Mouse (Mus musculus): Measurements from ENCODE around the gene Ank3. TPM values are rescaled to one million over a fixed set of nuclear protein-coding genes. Genes with fewer than 3 reads are reported as not detected.

The Ank3 gene
- polyA plus RNA-seq, 1 experiment = 39.1 TPM

DNA sequence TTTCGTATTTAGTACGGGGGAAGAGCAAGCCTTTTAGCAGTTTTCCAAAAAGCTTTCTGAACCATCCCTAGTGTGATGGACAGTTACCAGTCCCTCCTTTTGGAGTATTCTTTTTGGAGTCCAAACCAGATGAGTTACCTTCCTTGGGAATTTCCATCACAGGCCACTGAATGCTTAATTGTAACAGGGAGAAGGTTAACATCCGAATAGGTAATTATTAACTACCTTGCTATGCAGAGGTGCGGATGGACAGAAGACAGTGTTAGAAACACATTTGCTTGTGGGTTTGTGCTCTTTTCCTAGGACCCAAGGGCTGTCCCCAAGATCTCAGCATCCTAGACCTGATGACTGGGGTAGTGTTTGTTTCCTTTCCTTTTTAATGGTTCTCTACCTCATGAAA lies 150.6 kb downstream of the Ank3 start:
- Histone ChIP-seq H3K4me1 (ENCODE audit: control insufficient read depth, insufficient read depth, low read length) (peaks cover 41% of the 10 kb centered on the region), H3K4me3 (ENCODE audit: insufficient read depth, low read depth, low read length) (no peak overlapping the region), H3K27me3 (replicated peaks; ENCODE audit: control insufficient read depth, insufficient read depth, low read length) (no peaks in the 10 kb centered on the region), H3K36me3 (ENCODE audit: control insufficient read depth, insufficient read depth, low read length) (no peaks in the 10 kb centered on the region), H3K27ac (ENCODE audit: insufficient read depth, low read depth, low read length) (peak overlapping the region; percentile 72)
- 43% methylated on average over 4 of the region's 4 CpGs for WGBS
- DNase-seq = peak; percentile 80
- TF ChIP-seq POLR2A (IDR thresholded peaks at IDR 0.05; ENCODE audit: low read depth, low read length) (no peak), CTCF (conservative IDR thresholded peaks at IDR 0.05; ENCODE audit: insufficient read depth, insufficient read length, low read depth, low read length) (no peak)

DNA sequence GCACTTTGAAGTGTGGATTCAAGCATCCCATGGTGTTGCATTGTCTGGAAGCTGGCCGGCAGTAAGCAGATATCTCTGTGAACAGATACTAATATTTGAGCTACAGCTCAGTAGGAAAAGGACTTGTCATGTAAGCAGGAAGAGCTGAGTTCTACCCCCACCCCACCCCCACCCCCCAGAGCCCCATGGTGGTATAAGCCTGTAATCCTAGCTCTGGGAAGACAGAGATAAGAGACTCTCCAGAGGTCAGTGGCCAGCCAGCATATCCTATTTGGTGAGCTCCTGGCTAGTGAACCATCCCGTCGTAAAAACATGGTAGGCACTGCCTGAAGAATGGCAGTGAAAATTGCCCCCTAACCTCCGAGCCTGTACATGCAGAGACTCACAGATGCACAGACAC lies 152.3 kb downstream of the Ank3 start:
- no peaks in the 10 kb centered on the region for H3K27me3 ChIP-seq (replicated peaks; ENCODE audit: control insufficient read depth, insufficient read depth, low read length)
- WGBS = 50% methylated on average over 4 of the region's 4 CpGs
- no peak for DNase-seq
- H3K36me3 ChIP-seq (ENCODE audit: control insufficient read depth, insufficient read depth, low read length) = no peaks in the 10 kb centered on the region
- 0 out of 2 replicates have a peak overlapping the region, but pooled peaks have one; percentile 12 for H3K27ac ChIP-seq (ENCODE audit: insufficient read depth, low read depth, low read length)
- no peak overlapping the region for H3K4me3 ChIP-seq (ENCODE audit: insufficient read depth, low read depth, low read length)
- H3K4me1 ChIP-seq (ENCODE audit: control insufficient read depth, insufficient read depth, low read length) = peaks cover 27% of the 10 kb centered on the region; the same call in 1 of the 2 replicates
- no peak for TF ChIP-seq POLR2A (IDR thresholded peaks at IDR 0.05; ENCODE audit: low read depth, low read length)
- no peak for TF ChIP-seq CTCF (conservative IDR thresholded peaks at IDR 0.05; ENCODE audit: insufficient read depth, insufficient read length, low read depth, low read length)

DNA sequence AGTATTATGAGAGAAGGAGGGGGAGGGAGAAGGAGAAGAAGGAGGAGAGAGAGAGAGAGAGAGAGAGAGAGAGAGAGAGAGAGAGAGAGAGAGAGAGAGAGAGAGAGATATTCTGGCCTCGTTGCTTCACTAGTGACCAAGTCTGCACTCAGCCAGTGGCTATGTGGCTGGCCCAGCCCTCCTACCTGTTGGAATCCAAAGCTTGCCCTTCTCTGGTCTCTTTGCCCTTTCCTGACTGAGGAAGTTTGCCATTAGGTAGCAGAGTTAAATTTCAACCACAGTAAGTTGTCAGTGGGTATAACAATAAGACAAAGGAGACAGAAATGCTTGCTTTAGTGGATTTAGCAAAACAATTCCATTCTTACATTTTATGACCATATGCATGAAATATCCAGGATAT lies 154.5 kb downstream of the Ank3 start:
- no peak for TF ChIP-seq POLR2A (IDR thresholded peaks at IDR 0.05; ENCODE audit: low read depth, low read length)
- TF ChIP-seq CTCF (conservative IDR thresholded peaks at IDR 0.05; ENCODE audit: insufficient read depth, insufficient read length, low read depth, low read length) = no peak
- peak overlapping the region; percentile 62; the same call in 1 of the 2 replicates for H3K27ac ChIP-seq (ENCODE audit: insufficient read depth, low read depth, low read length)
- peak; percentile 86 for DNase-seq
- H3K4me3 ChIP-seq (ENCODE audit: insufficient read depth, low read depth, low read length) = no peak overlapping the region
- peaks cover 19% of the 10 kb centered on the region; the same call in 1 of the 2 replicates for H3K4me1 ChIP-seq (ENCODE audit: control insufficient read depth, insufficient read depth, low read length)
- 32% methylated on average over 1 of the region's 1 CpGs for WGBS
- no peaks in the 10 kb centered on the region for H3K27me3 ChIP-seq (replicated peaks; ENCODE audit: control insufficient read depth, insufficient read depth, low read length)
- no peaks in the 10 kb centered on the region for H3K36me3 ChIP-seq (ENCODE audit: control insufficient read depth, insufficient read depth, low read length)

DNA sequence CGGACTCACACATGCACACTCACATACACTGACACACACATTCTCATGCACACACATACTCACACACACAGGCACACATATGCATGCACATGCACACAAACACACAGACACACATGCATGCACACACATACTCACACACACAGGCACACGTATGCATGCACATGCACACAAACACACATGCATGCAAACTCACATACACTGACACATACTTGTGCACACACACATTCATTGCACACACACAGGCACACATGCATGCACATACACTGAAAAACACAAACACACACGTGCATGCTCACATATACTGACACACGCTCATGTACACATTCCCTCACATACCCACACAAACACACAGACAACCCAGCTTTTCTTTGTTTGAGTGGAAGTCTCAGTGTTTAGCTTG lies 157.0 kb downstream of the Ank3 start:
- no peak overlapping the region for H3K4me3 ChIP-seq (ENCODE audit: insufficient read depth, low read depth, low read length)
- no peaks in the 10 kb centered on the region for H3K36me3 ChIP-seq (ENCODE audit: control insufficient read depth, insufficient read depth, low read length)
- WGBS = 94% methylated on average over 4 of the region's 4 CpGs
- H3K4me1 ChIP-seq (ENCODE audit: control insufficient read depth, insufficient read depth, low read length) = peaks cover 3% of the 10 kb centered on the region; the same call in 1 of the 2 replicates
- H3K27ac ChIP-seq (ENCODE audit: insufficient read depth, low read depth, low read length) = no peak overlapping the region
- DNase-seq = no peak
- TF ChIP-seq POLR2A (IDR thresholded peaks at IDR 0.05; ENCODE audit: low read depth, low read length) = no peak
- no peak for TF ChIP-seq CTCF (conservative IDR thresholded peaks at IDR 0.05; ENCODE audit: insufficient read depth, insufficient read length, low read depth, low read length)
- H3K27me3 ChIP-seq (replicated peaks; ENCODE audit: control insufficient read depth, insufficient read depth, low read length) = no peaks in the 10 kb centered on the region

DNA sequence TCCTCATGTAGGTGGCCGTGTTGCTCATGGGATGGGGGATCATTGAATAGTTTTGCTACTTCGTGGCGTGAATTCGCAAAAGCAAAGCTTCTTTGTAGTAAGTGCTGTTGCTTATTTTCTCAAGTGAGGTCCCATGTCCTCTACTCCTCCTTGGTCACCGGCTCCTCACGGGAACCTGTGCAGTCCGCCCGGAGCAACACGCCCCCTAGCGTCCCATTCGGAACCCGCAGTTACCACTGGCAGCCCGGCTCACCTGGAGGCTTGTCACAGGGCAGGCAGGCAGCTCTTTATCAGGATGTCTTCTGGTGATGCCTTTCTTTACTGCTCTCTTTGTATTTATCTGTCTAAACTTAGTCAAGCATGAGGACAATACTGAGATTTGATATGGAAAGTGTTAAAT lies 157.7 kb downstream of the Ank3 start:
- DNase-seq = peak; percentile 72
- TF ChIP-seq POLR2A (IDR thresholded peaks at IDR 0.05; ENCODE audit: low read depth, low read length) = no peak
- peak; percentile 71 for TF ChIP-seq CTCF (conservative IDR thresholded peaks at IDR 0.05; ENCODE audit: insufficient read depth, insufficient read length, low read depth, low read length)
- 23% methylated on average over 13 of the region's 13 CpGs for WGBS

DNA sequence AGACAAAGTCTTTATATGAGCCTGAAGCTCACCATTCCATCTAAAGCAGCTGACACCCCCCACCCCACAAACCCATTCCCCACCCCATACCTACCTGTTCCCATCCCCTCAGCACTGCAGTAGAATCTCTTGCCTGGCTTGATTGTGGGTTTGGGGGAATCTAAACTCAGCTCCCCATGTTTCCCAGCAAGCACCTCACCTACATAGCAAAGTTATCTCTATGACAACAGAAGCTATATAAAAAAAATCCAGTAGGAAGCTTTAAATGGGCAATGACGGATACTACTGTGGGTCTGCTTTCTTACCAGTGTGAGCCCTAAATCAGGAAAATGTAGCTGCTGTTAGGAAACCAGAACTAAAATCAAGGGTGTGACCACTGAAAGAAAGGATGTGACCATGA lies 161.7 kb downstream of the Ank3 start:
- 76% methylated on average over 1 of the region's 1 CpGs for WGBS

More for the DNA sequence above, 157.7 kb downstream of the Ank3 start:
- no peak overlapping the region for H3K27ac ChIP-seq (ENCODE audit: insufficient read depth, low read depth, low read length)
- H3K36me3 ChIP-seq (ENCODE audit: control insufficient read depth, insufficient read depth, low read length) = no peaks in the 10 kb centered on the region
- H3K27me3 ChIP-seq (replicated peaks; ENCODE audit: control insufficient read depth, insufficient read depth, low read length) = no peaks in the 10 kb centered on the region
- H3K4me3 ChIP-seq (ENCODE audit: insufficient read depth, low read depth, low read length) = no peak overlapping the region
- peaks cover 2% of the 10 kb centered on the region; the same call in 1 of the 2 replicates for H3K4me1 ChIP-seq (ENCODE audit: control insufficient read depth, insufficient read depth, low read length)

DNA sequence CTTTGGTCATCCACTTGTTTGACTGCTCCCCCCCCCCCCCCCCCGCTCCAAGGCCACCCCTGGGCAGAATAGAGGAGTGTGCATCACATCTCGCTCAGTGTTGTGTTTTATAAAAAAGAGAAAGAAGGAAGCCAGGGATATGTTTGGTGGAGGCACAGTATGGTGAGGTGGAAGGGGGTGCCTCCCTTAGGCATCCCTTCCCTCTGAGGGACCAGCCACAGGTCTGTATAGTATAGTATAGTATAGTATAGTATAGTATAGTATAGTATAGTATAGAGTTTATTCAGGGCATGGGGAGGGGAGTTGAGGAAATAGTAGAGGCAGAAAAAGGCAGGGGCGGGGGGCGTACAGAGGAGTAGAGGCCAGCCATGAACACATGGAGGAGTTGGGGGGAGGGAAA lies 164.4 kb downstream of the Ank3 start:
- Histone ChIP-seq H3K4me1 (ENCODE audit: control insufficient read depth, insufficient read depth, low read length) (no peaks in the 10 kb centered on the region), H3K27me3 (replicated peaks; ENCODE audit: control insufficient read depth, insufficient read depth, low read length) (no peaks in the 10 kb centered on the region), H3K4me3 (ENCODE audit: insufficient read depth, low read depth, low read length) (no peak overlapping the region), H3K27ac (ENCODE audit: insufficient read depth, low read depth, low read length) (no peak overlapping the region), H3K36me3 (ENCODE audit: control insufficient read depth, insufficient read depth, low read length) (no peaks in the 10 kb centered on the region; the same call in 1 of the 2 replicates)
- 85% methylated on average over 4 of the region's 4 CpGs for WGBS
- TF ChIP-seq POLR2A (IDR thresholded peaks at IDR 0.05; ENCODE audit: low read depth, low read length) (no peak), CTCF (conservative IDR thresholded peaks at IDR 0.05; ENCODE audit: insufficient read depth, insufficient read length, low read depth, low read length) (no peak)
- no peak for DNase-seq

More for the DNA sequence above, 161.7 kb downstream of the Ank3 start:
- Histone ChIP-seq H3K27ac (ENCODE audit: insufficient read depth, low read depth, low read length) (no peak overlapping the region), H3K4me3 (ENCODE audit: insufficient read depth, low read depth, low read length) (no peak overlapping the region), H3K36me3 (ENCODE audit: control insufficient read depth, insufficient read depth, low read length) (no peaks in the 10 kb centered on the region; the same call in 1 of the 2 replicates), H3K4me1 (ENCODE audit: control insufficient read depth, insufficient read depth, low read length) (peaks cover 2% of the 10 kb centered on the region; the same call in 1 of the 2 replicates), H3K27me3 (replicated peaks; ENCODE audit: control insufficient read depth, insufficient read depth, low read length) (no peaks in the 10 kb centered on the region)
- TF ChIP-seq POLR2A (IDR thresholded peaks at IDR 0.05; ENCODE audit: low read depth, low read length) = no peak
- TF ChIP-seq CTCF (conservative IDR thresholded peaks at IDR 0.05; ENCODE audit: insufficient read depth, insufficient read length, low read depth, low read length) = no peak
- DNase-seq = no peak
